In genomic region chr10:117848981-117849380, GRCm38 (mm10) we compare ENCODE assay signal across 24 mouse cellular contexts.
"Had no signal": no experiment of that assay in that cellular context is flagged by ENCODE, and none has a peak within 500 bp of the region (broad histone marks: within the 10 kb centered on the region; RNA-seq: fewer than 3 reads in every experiment).

No protein-coding gene starts in this region.

- H3K4me3 ChIP-seq: heart, adult 2 months; heart, embryonic 13.5 days; heart, embryonic 15.5 days; hindbrain, embryonic 13.5 days; hindbrain, embryonic 15.5 days; kidney, embryonic 15.5 days; limb, embryonic 10.5 days; limb, embryonic 12.5 days; liver, embryonic 13.5 days; liver, embryonic 15.5 days had no signal

- DNase-seq: gastrocnemius, postnatal 14 days; gastrocnemius, postnatal 36 days; heart, adult 2 months; heart, postnatal 14 days; heart, postnatal 36 days; kidney, adult 11 months; kidney, adult 2 months; kidney, adult 9 months; kidney, postnatal 14 days; kidney, postnatal 36 days; layer of hippocampus, adult 9-11 months; layer of hippocampus, postnatal 36 days; liver; liver, embryonic 13.5 days had no signal

- H3K9me3 ChIP-seq: heart, embryonic 13.5 days; heart, embryonic 15.5 days; hindbrain, embryonic 13.5 days; hindbrain, embryonic 15.5 days; kidney, embryonic 15.5 days; limb, embryonic 10.5 days; limb, embryonic 12.5 days; liver, embryonic 13.5 days; liver, embryonic 15.5 days had no signal

- H3K9ac ChIP-seq: heart, embryonic 13.5 days; heart, embryonic 15.5 days; hindbrain, embryonic 13.5 days; hindbrain, embryonic 15.5 days; kidney, embryonic 15.5 days; limb, embryonic 12.5 days; liver, embryonic 13.5 days; liver, embryonic 15.5 days had no signal

- H3K36me3 ChIP-seq: heart, embryonic 13.5 days; heart, embryonic 15.5 days; hindbrain, embryonic 13.5 days; hindbrain, embryonic 15.5 days; kidney, embryonic 15.5 days; limb, embryonic 10.5 days; limb, embryonic 12.5 days; liver, embryonic 13.5 days; liver, embryonic 15.5 days had no signal

- H3K27ac ChIP-seq: heart, adult 2 months; heart, embryonic 13.5 days; heart, embryonic 15.5 days; hindbrain, embryonic 13.5 days; hindbrain, embryonic 15.5 days; hindbrain, postnatal 0 days; kidney, embryonic 15.5 days; kidney, postnatal 0 days; limb, embryonic 10.5 days; limb, embryonic 12.5 days; liver, embryonic 13.5 days; liver, embryonic 15.5 days had no signal

- H3K27me3 ChIP-seq: heart, embryonic 13.5 days; heart, embryonic 15.5 days; hindbrain, embryonic 13.5 days; hindbrain, embryonic 15.5 days; limb, embryonic 12.5 days; liver, embryonic 13.5 days had no signal
